Mouse (Mus musculus) v-Abl transformed pro-B cells (cell line): Measurements from ENCODE around the gene Ankrd11.

ENCODE experiments used
- in situ Hi-C, 2 experiments: fragments of 400-800 bp; cut with MboI; formaldehyde crosslinking; loops; one replicate each; pipeline ENCODE4 v1.15.1; 2025; ENCODE audit not compliant: unreplicated experiment in 2 of 2

Gene Ankrd11

DNA sequence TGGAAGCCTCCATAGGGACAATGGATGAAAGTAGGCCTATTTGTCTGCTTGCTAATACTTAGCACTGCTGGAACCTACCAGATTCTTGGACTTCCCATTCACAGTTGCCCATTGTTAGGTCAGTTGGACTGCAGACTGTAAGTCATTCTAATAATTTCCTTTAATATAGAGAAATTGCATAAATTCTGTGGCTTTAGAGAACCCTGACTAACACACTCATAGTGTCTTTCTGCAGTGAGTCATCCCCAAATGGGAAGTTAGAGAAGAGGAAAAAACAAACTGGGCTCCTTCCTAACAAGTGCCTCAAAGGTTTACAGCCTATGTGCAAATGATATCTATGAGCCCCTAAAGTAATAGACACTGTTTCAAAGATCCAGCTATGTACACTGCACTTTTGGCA is 108.1 kb downstream of the Ankrd11 start:
- in situ Hi-C loops: no loop called here

DNA sequence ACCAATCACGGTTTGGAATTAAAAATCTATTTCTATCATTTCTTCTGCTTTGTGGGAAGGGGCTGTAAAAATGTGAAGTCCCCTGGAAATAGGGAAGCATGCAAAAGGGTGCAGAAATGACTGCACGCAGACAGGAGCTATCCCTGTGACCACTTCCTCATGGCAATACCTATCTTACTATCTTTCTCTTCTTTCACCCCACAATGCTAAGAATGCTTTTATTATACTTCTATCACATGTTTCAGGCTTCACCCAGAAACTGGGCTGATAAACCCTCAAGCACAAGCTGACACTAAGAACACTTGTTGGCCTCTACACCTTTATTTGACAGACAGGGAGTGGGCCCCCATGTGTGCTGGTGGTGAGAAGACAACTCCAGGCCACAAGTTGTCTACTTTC is 109.5 kb downstream of the Ankrd11 start:
- in situ Hi-C loops: no loop called here

DNA sequence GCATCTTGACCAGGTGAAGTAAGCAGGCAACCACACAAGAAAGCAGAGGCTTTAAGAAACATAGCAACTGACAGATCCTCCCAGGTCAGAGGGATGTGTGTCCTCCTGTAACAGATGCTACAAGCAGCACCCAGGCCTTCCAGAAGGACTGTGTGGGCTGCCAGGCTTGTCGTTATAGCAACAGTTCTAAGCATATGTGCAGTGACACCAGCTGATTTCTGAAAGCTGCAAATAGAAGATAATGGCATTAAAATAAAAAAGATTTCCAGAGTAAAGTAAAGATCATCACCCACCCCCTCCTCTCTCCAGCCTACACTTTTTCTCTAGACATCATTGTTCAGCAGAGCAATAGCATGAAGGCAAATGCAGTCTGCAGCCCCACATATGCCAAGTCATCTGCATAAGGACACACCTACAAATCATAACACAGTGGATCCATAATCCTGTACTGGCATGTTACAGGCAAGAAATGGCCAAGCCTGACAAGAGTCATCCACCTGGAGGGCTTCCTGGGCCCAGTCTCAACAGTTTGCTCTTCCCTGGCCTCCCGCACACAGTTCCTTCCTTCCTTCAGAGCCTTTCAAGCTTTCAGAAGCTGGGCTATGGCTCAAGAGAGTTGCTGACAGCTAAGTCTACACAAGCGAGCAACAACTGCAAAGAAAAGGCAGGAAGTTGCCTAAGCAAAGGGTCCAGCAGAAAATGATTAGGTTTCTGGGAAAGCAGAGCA is 110.1 kb downstream of the Ankrd11 start:
- in situ Hi-C loops: no loop called here

DNA sequence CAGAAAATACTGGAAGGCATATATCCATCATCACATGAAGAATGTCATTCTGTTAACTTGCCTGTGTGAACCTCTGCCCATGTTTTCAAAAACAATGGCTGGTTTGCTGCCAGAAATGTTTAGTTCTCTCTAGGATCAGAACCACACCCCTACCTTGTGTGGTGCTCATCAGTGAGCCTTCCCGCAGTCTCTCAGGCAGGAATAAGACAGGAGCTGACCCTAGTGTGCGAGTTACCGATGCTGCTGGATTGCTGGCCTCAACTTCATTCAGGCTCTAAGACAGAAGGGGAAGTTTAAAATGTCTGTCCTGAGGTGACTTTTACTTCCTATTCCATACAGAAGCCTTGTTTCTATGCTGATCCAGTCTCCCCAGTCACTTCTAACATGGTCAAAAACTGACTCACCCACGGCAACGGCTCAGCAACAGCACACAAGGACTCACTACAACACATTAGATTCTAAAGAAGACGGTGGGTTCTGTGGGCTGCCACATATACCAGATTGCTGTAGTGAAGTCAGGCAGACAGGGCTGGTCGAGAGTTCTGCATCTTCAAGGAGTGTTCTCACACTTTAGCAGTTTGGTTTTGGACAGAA is 113.3 kb downstream of the Ankrd11 start:
- in situ Hi-C loops: no loop called here

DNA sequence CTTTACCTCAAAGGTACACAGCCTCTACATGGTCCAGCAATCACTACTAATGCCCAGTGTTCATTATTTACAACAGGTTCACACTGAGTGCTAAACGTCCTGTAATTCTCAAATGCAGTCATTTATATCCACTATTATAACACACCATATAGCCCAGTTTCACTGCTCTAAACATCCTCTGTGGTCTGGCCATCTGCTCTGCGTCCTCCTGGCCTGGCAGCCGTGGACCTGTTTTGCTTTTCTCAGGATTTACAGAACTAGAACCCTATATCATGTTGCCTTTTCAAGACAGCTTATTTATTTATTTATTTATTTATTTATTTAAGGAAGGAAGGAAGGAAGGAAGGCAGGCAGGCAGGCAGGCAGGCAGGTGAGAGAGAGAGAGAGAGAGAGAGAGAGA is 114.2 kb downstream of the Ankrd11 start:
- in situ Hi-C loops: no loop called here

DNA sequence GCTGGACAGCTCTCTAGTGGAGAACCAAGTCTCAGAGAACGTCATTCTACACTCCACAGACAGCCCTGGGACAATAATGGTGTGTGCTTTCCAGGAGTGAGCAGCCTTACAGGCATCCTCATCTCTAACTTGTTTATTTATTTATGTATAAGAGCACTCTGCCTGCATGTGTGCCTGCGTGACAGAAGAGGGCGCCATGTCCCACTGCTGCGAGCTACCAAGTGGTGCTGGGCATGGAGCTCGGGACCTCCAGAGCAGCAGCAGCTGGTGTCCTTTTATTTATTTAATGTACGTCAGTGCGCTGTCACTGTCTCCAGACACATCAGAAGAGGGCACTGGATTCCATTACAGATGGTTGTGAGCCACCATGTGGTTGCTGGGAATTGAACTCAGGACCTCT is 115.3 kb downstream of the Ankrd11 start:
- in situ Hi-C loops: no loop called here

DNA sequence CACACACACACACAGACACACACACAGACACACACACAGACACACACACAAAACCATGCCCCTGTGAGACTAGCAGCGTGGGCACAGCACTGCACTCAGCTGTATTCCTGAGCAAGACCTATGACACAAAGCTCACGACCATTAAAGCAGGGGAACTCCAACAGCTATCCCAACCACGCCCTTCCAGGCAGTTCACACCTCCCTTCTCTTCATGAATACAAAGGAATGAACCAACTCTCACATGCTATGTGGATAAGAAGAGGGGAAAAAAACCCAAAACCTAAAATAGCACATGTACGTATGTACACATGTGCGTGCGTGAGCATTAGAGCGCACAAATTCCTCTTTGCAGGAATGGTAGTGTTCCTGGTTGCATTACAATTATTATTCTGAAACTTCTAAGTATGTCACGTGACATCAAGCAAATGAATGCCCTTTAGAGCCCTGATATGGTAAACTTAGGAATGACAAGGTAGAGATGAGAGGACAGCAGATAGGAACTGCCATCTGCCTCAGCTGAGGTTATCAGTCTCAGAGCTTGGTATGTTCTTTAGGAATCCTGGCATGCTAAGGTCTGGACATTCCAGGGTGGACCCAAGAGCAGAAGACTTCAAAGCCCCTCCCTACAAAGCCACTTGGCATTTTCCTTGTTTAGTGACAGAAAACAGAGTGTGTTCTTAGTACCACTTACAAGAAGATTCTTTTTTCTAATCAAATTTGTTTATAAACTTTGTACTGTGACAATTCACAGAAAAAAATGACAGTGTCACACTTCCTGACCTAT is 115.9 kb downstream of the Ankrd11 start:
- in situ Hi-C loops: no loop called here

DNA sequence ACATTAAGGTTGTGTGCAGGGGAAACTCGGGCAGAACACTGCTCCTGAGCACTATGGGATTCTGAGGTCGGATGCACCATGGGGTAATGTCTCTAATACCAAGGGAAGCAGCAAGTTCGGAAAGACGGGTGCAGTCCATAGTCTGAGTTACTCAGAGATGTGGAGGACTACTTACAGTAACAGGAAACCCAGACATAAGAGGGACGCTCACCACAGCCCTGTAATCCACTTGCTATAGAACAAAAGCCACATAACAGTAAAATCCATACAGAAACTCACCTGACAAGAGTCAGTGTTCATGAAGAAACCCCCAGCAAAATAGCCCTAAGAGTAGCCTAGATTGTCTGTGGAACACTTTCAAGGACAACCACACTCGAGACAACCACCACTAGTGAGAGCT is 118.0 kb downstream of the Ankrd11 start:
- in situ Hi-C loops: no loop called here

DNA sequence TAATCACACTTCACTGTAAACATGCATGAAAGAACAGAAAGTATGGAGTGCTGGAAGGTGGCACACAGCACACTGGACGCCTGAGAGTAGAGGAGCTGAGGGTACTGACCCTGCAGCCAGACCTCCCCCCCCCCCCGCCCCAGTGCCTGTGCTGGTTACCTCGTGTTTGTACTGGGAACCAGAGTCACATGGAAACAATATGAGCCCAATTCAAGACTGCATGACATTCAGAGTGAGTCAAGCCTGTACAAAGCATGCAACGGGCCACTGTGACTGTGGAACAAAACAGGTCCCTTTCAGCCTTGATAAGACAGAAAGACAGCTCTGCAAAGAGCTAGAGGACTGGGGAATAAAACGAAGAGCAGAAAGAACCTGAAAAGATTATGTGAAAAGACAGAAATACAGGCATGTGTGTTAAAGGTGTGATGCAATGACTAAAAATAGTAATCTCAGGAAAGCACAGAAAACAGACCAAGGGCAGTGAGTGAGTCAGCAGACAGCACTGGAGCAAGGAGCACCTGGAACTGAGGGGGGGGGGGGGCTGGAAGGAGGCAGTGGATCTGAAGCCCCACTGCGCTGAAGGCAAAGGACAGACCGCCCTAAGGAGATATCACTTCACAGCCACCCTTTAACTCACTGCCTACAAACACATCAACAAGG is 118.5 kb downstream of the Ankrd11 start:
- in situ Hi-C loops: no loop called here

DNA sequence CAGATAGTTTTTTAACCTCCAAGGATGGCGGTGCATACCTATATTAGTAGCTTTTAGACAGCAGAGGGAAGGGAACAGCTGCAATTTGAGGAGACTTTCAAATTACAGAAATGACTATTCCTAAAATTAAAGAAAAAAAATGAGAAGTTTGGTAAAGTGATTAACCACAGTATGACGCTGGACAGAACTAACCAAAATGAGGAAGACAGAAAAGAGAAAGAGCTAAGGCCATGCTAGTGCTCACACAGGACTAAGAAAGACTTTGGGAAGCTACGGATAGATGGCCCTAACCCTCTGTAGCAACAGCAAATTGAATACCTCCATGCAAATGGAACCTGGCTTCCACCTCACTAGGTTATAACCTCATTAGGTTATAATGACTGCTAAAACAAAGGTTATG is 119.1 kb downstream of the Ankrd11 start:
- in situ Hi-C loops: no loop called here

DNA sequence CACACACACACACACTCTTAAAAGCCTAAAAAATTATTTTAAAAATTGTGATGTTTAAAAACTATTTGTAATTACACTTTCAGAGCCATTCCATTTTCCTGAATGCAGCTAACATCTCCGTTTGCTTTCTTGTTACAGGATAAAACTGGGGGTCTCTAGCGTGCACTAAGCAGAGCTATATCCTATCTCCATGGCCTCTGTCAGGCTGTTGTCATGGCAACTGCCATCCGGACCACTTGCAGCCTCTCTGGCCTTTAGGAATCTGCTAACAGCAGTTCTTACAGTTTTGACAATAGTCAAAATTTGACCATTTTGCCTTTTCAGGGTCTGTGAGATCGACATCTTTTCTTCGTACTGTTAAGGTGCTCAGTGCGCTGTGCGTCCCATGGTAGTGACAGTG is 121.2 kb downstream of the Ankrd11 start:
- in situ Hi-C loops: no loop called here

DNA sequence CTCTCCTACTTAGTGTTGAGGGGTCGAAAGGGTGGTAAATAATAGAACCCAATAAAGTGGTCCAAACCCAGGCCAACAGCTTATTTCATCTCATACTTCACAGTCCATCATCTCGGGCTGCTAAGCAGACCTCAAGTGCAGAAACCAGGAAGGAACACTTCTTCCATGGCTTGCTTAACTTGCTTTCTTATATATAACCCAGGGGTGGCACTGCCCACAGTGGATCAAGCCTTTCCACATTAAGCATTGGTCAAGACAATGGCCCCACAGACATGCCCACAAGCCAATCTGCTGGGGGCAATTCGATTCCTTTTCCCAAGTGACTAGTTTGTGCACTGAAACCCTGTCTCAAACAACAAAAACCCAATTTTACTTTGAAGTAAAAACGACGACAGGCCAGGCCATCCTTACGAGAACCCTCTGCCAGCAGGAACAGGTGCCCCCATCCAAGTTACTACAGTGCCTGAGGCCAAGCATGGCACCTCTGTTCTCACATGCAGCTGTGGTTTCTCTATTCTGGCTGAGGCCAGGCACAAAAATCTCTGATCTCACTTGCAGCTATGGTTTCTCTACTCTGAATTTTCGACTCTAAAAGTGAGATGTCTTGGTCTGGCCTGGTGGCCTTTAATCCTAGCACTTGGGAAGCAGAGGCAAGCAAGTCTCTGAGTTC is 123.5 kb downstream of the Ankrd11 start:
- in situ Hi-C loops: loop anchor here in 1 of 2 experiments (5.0 kb wide), 1 partner anchor 139 kb away; no protein-coding TSS in a partner anchor

DNA sequence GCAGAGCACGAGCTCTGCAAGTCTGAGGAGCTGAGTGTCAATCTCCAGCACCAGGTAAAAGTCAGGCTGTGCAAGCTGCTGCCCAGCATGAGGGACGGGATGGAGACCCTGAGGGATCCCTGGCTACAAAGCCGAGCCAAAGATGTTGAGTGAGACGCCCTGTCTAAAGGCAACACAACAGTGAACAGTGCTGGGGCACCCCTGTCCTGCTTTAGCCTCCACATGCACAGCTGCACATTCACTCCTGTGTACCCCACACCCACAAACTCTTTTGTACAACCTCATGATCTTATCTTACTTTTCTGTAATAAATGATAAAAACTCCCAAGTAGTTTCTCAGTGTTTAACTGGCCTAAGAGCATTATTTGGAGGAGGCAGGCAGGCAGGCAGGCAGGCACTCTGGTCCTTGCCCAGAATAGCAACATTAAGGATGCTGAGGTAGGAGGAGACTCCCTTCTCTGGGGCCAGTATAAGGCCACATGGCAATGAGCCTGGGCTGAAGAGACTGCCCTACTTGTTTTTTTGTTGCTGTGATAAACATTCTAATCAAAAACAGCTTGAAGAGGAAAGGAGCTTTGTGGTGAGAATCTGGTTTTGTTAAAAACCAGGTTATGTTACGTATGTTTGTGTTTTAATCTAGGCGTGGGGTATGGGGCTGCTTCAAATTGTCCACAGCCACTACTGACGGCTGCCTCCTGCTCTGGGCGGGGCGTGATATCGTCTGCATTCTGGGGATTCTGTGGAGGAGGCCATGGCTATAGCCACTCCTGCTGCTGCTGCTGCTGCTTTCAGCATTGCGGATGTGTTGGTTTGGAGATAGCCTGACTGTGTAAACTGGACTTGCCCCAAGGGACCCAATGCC is 124.3 kb downstream of the Ankrd11 start:
- in situ Hi-C loops: loop anchor here in 1 of 2 experiments (5.0 kb wide), 1 partner anchor 140 kb away; no protein-coding TSS in a partner anchor

DNA sequence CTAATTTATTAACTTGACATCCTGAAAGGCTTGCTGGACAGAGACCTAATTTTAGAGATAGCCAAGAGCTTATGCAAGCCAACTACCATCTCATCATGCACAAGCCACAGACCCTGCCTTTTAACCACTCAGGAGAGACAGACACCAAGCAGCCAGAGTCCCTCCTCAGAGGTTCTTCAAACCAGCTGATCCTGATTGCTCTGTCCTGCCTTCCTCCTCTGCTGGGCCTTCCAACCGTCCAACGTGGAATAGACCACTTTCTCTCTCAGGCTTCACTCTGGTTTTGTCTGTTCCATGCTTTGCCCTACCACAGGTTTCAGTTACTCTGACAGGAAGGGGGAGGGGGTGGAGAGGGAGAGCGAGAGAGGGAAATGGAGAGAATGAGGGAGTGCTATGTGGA is 125.3 kb downstream of the Ankrd11 start:
- in situ Hi-C loops: loop anchor here in 1 of 2 experiments (5.0 kb wide), 1 partner anchor 141 kb away; no protein-coding TSS in a partner anchor

DNA sequence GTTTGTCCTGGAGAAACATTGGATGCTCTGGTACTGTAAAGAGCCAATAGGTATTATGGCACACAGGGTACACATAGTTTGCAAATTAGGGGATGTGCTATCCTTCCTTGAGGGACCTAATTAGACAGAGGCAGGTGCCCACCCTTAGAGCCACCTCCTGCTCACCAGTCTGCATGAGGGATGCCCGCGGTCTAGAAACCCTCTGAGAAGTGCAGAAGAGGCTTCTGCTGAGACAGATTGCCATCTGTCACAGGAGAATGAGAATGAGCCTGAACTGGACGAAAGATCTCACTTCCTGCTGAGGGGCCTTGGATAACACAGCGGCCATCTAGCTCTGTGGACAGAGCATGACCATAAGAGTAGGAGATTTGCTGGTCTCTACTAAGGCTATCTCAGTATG is 129.2 kb downstream of the Ankrd11 start:
- in situ Hi-C loops: no loop called here

DNA sequence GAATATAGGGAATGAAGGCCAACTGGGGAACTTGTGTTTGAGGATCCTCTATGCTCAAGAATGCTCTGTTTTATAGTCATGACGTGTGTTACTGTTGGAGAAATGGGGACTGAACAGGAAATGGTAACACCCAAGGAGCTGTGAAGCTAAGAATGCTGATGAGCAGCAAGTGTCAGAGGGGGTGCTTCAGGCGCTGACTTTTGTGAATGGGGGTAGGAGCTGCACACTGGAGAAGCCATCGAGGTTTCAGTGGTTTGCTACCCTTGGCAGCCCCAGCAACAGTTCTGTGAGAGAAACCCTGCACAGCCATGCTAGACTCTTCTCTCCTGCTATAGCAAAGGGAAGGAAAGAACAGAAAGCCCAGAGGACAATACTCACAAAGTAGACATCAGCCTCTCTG is 129.9 kb downstream of the Ankrd11 start:
- in situ Hi-C loops: no loop called here

DNA sequence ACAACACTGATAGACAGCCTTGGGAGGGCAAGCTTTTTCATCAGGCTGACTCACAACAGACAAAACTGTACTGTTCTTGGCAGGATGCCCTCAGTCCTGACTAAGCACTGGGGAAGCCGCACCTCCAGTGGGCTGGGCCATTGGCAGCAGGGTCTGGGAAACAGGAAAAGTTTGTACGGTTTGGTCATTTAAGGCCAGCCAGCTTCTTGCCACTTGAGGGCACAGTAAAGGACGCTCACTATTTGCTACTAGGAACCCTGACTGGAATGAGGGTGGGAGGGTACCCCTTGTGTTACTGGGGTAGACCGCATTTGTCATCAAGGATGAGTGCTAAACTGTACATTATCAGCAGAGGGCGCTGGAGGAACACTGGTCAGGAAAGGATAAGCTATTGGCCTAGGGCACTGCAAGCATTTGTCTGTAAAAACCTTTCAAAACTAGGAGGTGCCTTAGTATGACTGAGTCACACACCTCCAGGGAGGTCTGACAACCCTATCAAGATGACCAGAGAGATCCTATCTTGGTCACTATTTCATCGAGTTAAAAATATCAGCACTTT is 135.5 kb downstream of the Ankrd11 start:
- in situ Hi-C loops: loop anchor here (5.0 to 10.0 kb wide), 4 partner anchors 161 to 296 kb away; partner anchors contain the start of gene Rpl13 (in 2 of the 2)

DNA sequence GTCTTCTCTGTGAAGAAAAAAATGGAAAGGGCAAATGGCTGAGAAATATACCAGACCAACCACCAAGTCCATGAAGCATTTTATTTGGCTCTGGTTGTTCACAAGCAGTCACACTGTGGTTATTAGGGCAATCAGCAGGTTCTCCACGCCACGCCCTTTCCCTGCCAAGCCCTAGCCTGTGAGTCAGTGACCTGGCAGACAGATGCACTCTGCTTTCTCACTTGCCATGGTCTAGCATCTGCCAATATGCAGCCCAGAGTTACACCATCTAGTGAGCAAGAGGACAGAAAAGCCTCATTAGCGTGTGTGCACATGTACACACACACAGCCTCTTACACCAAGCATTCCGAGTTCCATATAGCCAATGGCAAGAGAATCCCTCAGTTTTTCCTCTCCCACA is 136.7 kb downstream of the Ankrd11 start:
- in situ Hi-C loops: loop anchor here (5.0 to 10.0 kb wide), 4 partner anchors 162 to 297 kb away; partner anchors contain the start of gene Rpl13 (in 2 of the 2)

DNA sequence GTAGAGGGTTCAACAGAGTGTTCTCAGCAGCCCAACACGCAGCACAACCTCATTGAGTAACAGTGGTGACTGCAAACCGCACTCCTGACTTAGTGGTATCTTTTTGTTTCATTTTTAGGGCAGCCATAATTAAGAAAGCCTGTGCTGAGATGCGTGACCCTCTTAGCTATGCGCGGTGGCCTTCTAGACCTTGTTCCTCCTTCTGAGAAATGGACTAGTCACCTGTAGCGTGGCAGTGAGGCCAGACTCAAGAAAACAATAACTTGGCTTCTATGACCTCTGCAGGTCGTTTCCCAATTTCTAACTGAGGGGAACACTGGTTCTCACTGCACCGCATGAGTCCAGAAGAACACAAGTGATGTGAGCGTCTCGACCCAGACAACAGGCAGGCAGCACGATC is 137.6 kb downstream of the Ankrd11 start:
- in situ Hi-C loops: loop anchor here in 1 of 2 experiments (10.0 kb wide), 1 partner anchor 200 kb away; the partner anchor contains the start of gene Rpl13
